Mouse (Mus musculus): ENCODE measurements around the gene Aldh16a1.

- TF ChIP-seq CTCF (IDR thresholded peaks at IDR 0.05; ENCODE audit: low read depth, low read length) (no peak), EP300 (IDR thresholded peaks at IDR 0.05; ENCODE audit: insufficient read depth, low read depth, low read length) (no peak)
Observed at GRCm38 (mm10) chr7:45157459-45157858, 3.1 kb upstream of the Aldh16a1 start.
